Mouse (Mus musculus): ENCODE data around the gene Aspg. TPM values are rescaled to one million over a fixed set of nuclear protein-coding genes. Genes with fewer than 3 reads are reported as not detected.

Aspg gene
- polyA plus RNA-seq, 1 experiment from 2014 or later = 0.65 TPM

DNA sequence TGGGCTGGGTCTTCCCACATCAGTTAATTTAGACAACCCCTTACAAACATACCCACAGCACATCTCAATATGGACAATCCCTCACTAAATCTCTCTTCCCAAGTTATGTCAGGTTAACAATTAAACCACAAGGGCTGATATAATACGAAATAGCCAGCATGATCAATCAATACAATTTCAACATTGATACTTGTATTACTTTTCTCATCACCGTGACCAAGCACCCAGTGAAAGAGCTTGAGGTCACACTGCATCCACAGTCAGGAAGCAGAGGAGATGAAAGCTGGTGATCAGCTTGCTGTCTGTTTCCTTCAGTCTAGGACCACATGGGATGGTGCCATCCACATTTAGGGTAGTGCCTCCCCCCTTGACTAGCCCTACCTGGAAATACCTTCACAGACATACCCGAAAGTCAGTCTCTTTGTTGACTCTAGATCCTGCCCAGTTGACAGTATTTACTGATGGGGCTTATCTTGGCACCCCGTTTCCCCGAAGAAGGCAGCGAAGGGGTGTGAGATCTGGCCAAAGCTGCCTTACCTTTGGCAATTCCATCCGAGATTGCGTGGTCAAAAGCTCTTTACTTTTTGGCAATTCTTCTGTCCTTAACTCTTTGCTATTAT, 12.1 kb upstream of the Aspg start:
- H3K9me3 ChIP-seq (ENCODE audit: control insufficient read depth, low read length) = no peaks in the 10 kb centered on the region
- no peaks in the 10 kb centered on the region for H3K4me1 ChIP-seq (replicated peaks; ENCODE audit: control insufficient read depth, insufficient read depth, low read length)
- H3K9ac ChIP-seq (ENCODE audit: low read depth, low read length) = no peak overlapping the region
- no peak for ATAC-seq (ENCODE audit: low FRiP score)
- no peak for DNase-seq (ENCODE audit: low spot score)
- H3K27ac ChIP-seq (ENCODE audit: low read depth, low read length) = no peak overlapping the region
- no peak overlapping the region for H3K4me2 ChIP-seq (replicated peaks; ENCODE audit: low read depth, low read length)
- no peaks in the 10 kb centered on the region for H3K36me3 ChIP-seq (ENCODE audit: control insufficient read depth, insufficient read depth, low read length)
- peaks cover 2% of the 10 kb centered on the region; the same call in 1 of the 2 replicates for H3K27me3 ChIP-seq (ENCODE audit: control insufficient read depth, insufficient read depth, low read length)
- H3K4me3 ChIP-seq (ENCODE audit: low read depth, low read length) = no peak overlapping the region
- 84% methylated on average over 8 of the region's 8 CpGs for WGBS

DNA sequence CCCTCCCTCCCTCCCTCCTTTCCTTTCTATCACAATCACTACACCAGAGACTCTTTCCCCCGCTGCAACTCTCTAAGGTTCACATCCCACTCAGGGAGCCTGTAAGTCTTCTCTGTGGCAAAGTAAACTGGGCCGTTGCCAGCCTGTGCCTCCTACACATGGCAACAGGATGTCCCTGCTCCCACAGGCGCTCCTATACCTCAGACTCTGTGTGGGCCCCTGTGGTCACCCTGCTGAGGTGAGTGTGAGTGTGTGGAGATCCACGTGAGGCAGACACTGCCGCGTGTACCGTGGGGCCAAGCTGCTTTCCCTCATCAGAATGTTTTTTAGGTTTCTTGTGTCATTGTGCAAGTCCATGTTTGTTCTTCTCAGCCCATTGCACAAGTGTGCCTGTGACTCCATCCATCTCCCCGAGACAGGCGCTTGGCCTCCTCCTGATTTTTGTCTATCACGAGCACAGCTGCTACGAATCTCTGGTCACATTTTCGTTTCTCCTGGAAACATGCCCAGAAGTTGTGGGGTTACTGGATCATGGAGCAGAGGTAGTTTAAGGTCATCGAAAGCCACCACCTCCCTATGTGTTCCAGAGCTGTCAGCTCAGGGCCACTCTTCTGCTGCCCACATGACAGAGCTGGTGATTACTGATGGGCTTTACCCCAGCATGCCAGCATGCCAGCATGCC, 10.3 kb upstream of the Aspg start:
- no peak for DNase-seq (ENCODE audit: low spot score)
- H3K27ac ChIP-seq (ENCODE audit: low read depth, low read length) = no peak overlapping the region

DNA sequence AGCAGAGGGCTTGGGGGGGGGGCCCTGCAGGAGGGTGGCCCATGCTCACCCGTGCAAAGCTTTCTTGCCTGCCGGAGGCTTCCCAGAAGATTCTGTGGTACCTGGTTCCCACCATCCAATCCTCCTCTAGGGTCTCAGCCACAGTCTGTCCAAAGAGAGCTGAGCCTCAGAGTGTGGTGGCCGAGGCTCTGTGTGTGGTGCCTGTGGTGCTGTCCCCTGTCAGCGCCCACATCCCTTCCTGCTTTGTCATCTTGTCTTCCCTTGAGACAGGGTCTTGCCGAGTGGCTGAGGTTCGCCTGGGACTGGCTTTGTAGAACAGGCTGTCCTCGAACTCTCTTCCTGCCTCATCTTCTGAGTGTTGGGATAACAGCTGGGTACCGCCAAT, 9.8 kb upstream of the Aspg start:
- Histone ChIP-seq H3K4me2 (replicated peaks; ENCODE audit: low read depth, low read length) (no peak overlapping the region), H3K4me3 (ENCODE audit: low read depth, low read length) (no peak overlapping the region), H3K36me3 (ENCODE audit: control insufficient read depth, insufficient read depth, low read length) (no peaks in the 10 kb centered on the region), H3K27ac (ENCODE audit: low read depth, low read length) (no peak overlapping the region), H3K9me3 (ENCODE audit: control insufficient read depth, low read length) (no peaks in the 10 kb centered on the region), H3K27me3 (ENCODE audit: control insufficient read depth, insufficient read depth, low read length) (no peaks in the 10 kb centered on the region; the same call in 1 of the 2 replicates), H3K4me1 (replicated peaks; ENCODE audit: control insufficient read depth, insufficient read depth, low read length) (no peaks in the 10 kb centered on the region), H3K9ac (ENCODE audit: low read depth, low read length) (no peak overlapping the region)
- ATAC-seq (ENCODE audit: low FRiP score) = no peak
- WGBS = 75% methylated on average over 8 of the region's 8 CpGs
- no peak for DNase-seq (ENCODE audit: low spot score)

More for the DNA sequence above, 10.3 kb upstream of the Aspg start:
- Histone ChIP-seq H3K27me3 (ENCODE audit: control insufficient read depth, insufficient read depth, low read length) (no peaks in the 10 kb centered on the region; the same call in 1 of the 2 replicates), H3K4me2 (replicated peaks; ENCODE audit: low read depth, low read length) (no peak overlapping the region), H3K9ac (ENCODE audit: low read depth, low read length) (no peak overlapping the region), H3K4me1 (replicated peaks; ENCODE audit: control insufficient read depth, insufficient read depth, low read length) (no peaks in the 10 kb centered on the region), H3K4me3 (ENCODE audit: low read depth, low read length) (no peak overlapping the region), H3K36me3 (ENCODE audit: control insufficient read depth, insufficient read depth, low read length) (no peaks in the 10 kb centered on the region), H3K9me3 (ENCODE audit: control insufficient read depth, low read length) (no peaks in the 10 kb centered on the region)
- ATAC-seq (ENCODE audit: low FRiP score) = no peak
- 82% methylated on average over 13 of the region's 13 CpGs for whole genome bisulfite sequencing

GRCm38 (mm10) chr12:112100106-112100505, 6.4 kb upstream of the Aspg start:
- Histone ChIP-seq H3K36me3 (ENCODE audit: control insufficient read depth, insufficient read depth, low read length) (no peaks in the 10 kb centered on the region), H3K27me3 (ENCODE audit: control insufficient read depth, insufficient read depth, low read length) (no peaks in the 10 kb centered on the region; the same call in 1 of the 2 replicates), H3K4me2 (replicated peaks; ENCODE audit: low read depth, low read length) (no peak overlapping the region), H3K27ac (ENCODE audit: low read depth, low read length) (no peak overlapping the region), H3K4me1 (replicated peaks; ENCODE audit: control insufficient read depth, insufficient read depth, low read length) (no peaks in the 10 kb centered on the region), H3K9me3 (ENCODE audit: control insufficient read depth, low read length) (no peaks in the 10 kb centered on the region), H3K9ac (ENCODE audit: low read depth, low read length) (no peak overlapping the region), H3K4me3 (ENCODE audit: low read depth, low read length) (no peak overlapping the region)
- DNase-seq (ENCODE audit: low spot score) (no peak), ATAC-seq (ENCODE audit: low FRiP score) (no peak)
- 45% methylated on average over 4 of the region's 4 CpGs for WGBS

DNA sequence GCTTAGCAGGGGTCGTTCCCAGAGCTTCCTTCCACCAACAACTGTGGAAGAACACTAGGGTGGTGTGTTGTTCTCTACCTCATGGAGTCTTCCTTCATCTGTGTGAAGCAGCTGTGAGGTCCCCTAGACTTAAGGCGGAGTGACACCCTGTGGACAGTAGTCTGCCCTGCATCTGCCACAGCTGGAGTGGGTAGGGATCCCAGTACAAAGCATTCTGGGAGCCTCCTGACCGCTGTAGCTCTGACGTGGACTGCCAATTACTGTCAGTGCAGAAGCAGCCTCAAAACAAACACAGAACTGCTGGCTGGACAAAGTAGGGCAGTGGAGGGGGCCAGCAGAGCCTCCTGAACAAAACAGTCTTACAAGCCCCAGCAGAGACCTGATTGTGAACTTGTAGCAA, 5.4 kb upstream of the Aspg start:
- Histone ChIP-seq H3K4me2 (replicated peaks; ENCODE audit: low read depth, low read length) (no peak overlapping the region), H3K4me3 (ENCODE audit: low read depth, low read length) (no peak overlapping the region), H3K4me1 (replicated peaks; ENCODE audit: control insufficient read depth, insufficient read depth, low read length) (no peaks in the 10 kb centered on the region), H3K9me3 (ENCODE audit: control insufficient read depth, low read length) (no peaks in the 10 kb centered on the region), H3K36me3 (ENCODE audit: control insufficient read depth, insufficient read depth, low read length) (no peaks in the 10 kb centered on the region), H3K27ac (ENCODE audit: low read depth, low read length) (no peak overlapping the region), H3K27me3 (ENCODE audit: control insufficient read depth, insufficient read depth, low read length) (no peaks in the 10 kb centered on the region; the same call in 1 of the 2 replicates), H3K9ac (ENCODE audit: low read depth, low read length) (no peak overlapping the region)
- ATAC-seq (ENCODE audit: low FRiP score) (no peak), DNase-seq (ENCODE audit: low spot score) (no peak)
- WGBS = 63% methylated on average over 4 of the region's 4 CpGs

DNA sequence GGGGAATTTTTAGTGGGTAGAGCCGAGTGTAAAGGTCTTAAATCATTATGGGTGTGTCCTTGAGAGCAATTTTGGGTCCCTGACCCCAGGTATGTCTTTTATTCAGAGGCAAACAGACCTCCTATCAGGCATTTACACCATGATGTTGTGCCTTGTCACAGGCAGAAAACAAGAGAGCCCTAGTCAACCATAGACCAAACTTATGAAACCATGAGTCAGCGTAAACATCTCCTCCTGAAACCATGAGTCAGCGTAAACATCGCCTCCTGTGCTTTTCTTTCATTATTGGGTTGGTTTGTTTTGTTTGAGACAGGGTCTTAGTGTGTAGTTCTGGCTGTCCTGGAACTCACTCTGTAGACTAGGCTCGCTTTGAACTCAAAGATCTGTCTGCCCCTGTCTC, 3.3 kb upstream of the Aspg start:
- Histone ChIP-seq H3K9ac (ENCODE audit: low read depth, low read length) (no peak overlapping the region), H3K9me3 (ENCODE audit: control insufficient read depth, low read length) (no peaks in the 10 kb centered on the region), H3K36me3 (ENCODE audit: control insufficient read depth, insufficient read depth, low read length) (no peaks in the 10 kb centered on the region), H3K27ac (ENCODE audit: low read depth, low read length) (no peak overlapping the region), H3K4me2 (replicated peaks; ENCODE audit: low read depth, low read length) (no peak overlapping the region), H3K4me3 (ENCODE audit: low read depth, low read length) (no peak overlapping the region), H3K27me3 (ENCODE audit: control insufficient read depth, insufficient read depth, low read length) (no peaks in the 10 kb centered on the region), H3K4me1 (replicated peaks; ENCODE audit: control insufficient read depth, insufficient read depth, low read length) (0 out of 2 replicates have a peak, but pooled peaks cover 2% of the 10 kb centered on the region)
- DNase-seq (ENCODE audit: low spot score) (no peak), ATAC-seq (ENCODE audit: low FRiP score) (no peak)
- 92% methylated on average over 5 of the region's 5 CpGs for WGBS

- DNase-seq (ENCODE audit: low spot score) = no peak
- ATAC-seq (ENCODE audit: low FRiP score) = no peak
- Histone ChIP-seq H3K4me2 (replicated peaks; ENCODE audit: low read depth, low read length) (no peak overlapping the region), H3K36me3 (ENCODE audit: control insufficient read depth, insufficient read depth, low read length) (no peaks in the 10 kb centered on the region), H3K4me3 (ENCODE audit: low read depth, low read length) (no peak overlapping the region), H3K9me3 (ENCODE audit: control insufficient read depth, low read length) (no peaks in the 10 kb centered on the region), H3K4me1 (replicated peaks; ENCODE audit: control insufficient read depth, insufficient read depth, low read length) (0 out of 2 replicates have a peak, but pooled peaks cover 2% of the 10 kb centered on the region), H3K27me3 (ENCODE audit: control insufficient read depth, insufficient read depth, low read length) (no peaks in the 10 kb centered on the region), H3K27ac (ENCODE audit: low read depth, low read length) (no peak overlapping the region), H3K9ac (ENCODE audit: low read depth, low read length) (no peak overlapping the region)
- 92% methylated on average over 11 of the region's 11 CpGs for WGBS
These were observed 1.6 kb upstream of the Aspg start for GRCm38 (mm10) chr12:112104890-112105289.

DNA sequence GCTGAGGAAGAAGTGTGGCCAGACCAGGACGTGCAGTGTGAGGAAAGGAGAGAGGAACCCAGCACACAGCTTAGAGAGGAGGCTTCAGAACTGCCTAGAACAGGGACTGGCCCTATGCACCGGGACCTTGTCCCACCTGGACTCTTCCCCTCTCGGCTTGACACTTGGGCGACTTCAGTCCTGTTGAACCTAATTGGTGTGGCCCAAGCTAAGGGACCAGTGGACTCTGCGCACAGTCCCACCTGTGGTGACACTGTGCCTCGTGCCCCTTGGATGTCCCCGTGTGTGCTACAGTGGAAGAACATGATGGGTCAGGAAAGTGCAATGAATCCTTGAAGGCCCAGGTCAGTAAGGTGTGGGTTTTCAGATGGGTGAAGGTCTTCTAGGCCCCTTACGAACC, 1.2 kb downstream of the Aspg start:
- Histone ChIP-seq H3K4me3 (ENCODE audit: low read depth, low read length) (no peak overlapping the region), H3K9me3 (ENCODE audit: control insufficient read depth, low read length) (no peaks in the 10 kb centered on the region), H3K27ac (ENCODE audit: low read depth, low read length) (no peak overlapping the region), H3K27me3 (ENCODE audit: control insufficient read depth, insufficient read depth, low read length) (no peaks in the 10 kb centered on the region), H3K4me2 (replicated peaks; ENCODE audit: low read depth, low read length) (no peak overlapping the region), H3K36me3 (ENCODE audit: control insufficient read depth, insufficient read depth, low read length) (no peaks in the 10 kb centered on the region), H3K4me1 (replicated peaks; ENCODE audit: control insufficient read depth, insufficient read depth, low read length) (0 out of 2 replicates have a peak, but pooled peaks cover 2% of the 10 kb centered on the region), H3K9ac (ENCODE audit: low read depth, low read length) (no peak overlapping the region)
- DNase-seq (ENCODE audit: low spot score) = no peak
- WGBS = 92% methylated on average over 8 of the region's 8 CpGs
- no peak for ATAC-seq (ENCODE audit: low FRiP score)

Data from hindbrain, embryonic 11.5 days (tissue).